Mouse (Mus musculus) neural tube, embryonic 15.5 days (tissue): ENCODE data around the gene Ifi35. TPM values are rescaled to one million over a fixed set of nuclear protein-coding genes. Genes with fewer than 3 reads are reported as not detected.
"Not testable (repeated sequence)": the region's sequence is repeated elsewhere in the genome, so short reads cannot be mapped to it uniquely, and the experiment has no call there.

ENCODE experiments used
- ATAC-seq: fragments of 200-750 bp; cut with Nextera tagmentation; 2 replicates; pipeline ENCODE4 v1.8.0; 2017; ENCODE audit warnings: mild to moderate bottlenecking, moderate TSS enrichment, moderate library complexity; ENCODE audit not compliant: low FRiP score
- H3K27ac ChIP-seq: fragments of 300-500 bp; sonication (generic); replicated peaks from 2 replicates; pipeline ENCODE4 v1.5.1; 2015; ENCODE audit warnings: mild to moderate bottlenecking, inconsistent platforms
- H3K27me3 ChIP-seq: fragments of 300-500 bp; sonication (generic); replicated peaks from 2 replicates; pipeline ENCODE4 v1.6.1; 2015; ENCODE audit warnings: inconsistent platforms
- H3K36me3 ChIP-seq: fragments of 300-500 bp; sonication (generic); 2 replicates; pipeline ENCODE4 v1.6.1; 2015; ENCODE audit warnings: inconsistent platforms
- H3K4me1 ChIP-seq: fragments of 300-500 bp; sonication (generic); 2 replicates; pipeline ENCODE4 v1.6.1; 2015; ENCODE audit warnings: inconsistent platforms
- H3K4me2 ChIP-seq: fragments of 300-500 bp; sonication (generic); 2 replicates; pipeline ENCODE4 v1.6.1; 2015; ENCODE audit warnings: inconsistent platforms, mild to moderate bottlenecking, moderate library complexity
- H3K4me3 ChIP-seq: fragments of 300-500 bp; sonication (generic); replicated peaks from 2 replicates; pipeline ENCODE4 v1.5.1; 2015; ENCODE audit warnings: mild to moderate bottlenecking, inconsistent platforms
- H3K9ac ChIP-seq: fragments of 300-500 bp; sonication (generic); replicated peaks from 2 replicates; pipeline ENCODE4 v1.6.1; 2015; ENCODE audit warnings: mild to moderate bottlenecking, inconsistent platforms
- H3K9me3 ChIP-seq: fragments of 300-500 bp; sonication (generic); replicated peaks from 2 replicates; pipeline ENCODE4 v1.6.1; 2016; ENCODE audit warnings: inconsistent platforms
- WGBS: fragments of 180-500 bp; shearing (Covaris S2); methylation state at CpG from one replicate; pipeline ENCODE4 v1.1.7; 2015; ENCODE audit warnings: mixed read lengths; 5-methylcytosine and 5-hydroxymethylcytosine counted together
- polyA plus RNA-seq: library from polyadenylated mRNA; unstranded; fragments of >200 nt; fragmentation: Nextera tagmentation; extraction: Ambion mirVana; gene quantifications from 2 replicates; pipeline ENCODE4 v1.2.1, GENCODE M21; 2015

Gene Ifi35
- polyA plus RNA-seq, 1 experiment from 2014 or later, result 3.9 TPM

DNA sequence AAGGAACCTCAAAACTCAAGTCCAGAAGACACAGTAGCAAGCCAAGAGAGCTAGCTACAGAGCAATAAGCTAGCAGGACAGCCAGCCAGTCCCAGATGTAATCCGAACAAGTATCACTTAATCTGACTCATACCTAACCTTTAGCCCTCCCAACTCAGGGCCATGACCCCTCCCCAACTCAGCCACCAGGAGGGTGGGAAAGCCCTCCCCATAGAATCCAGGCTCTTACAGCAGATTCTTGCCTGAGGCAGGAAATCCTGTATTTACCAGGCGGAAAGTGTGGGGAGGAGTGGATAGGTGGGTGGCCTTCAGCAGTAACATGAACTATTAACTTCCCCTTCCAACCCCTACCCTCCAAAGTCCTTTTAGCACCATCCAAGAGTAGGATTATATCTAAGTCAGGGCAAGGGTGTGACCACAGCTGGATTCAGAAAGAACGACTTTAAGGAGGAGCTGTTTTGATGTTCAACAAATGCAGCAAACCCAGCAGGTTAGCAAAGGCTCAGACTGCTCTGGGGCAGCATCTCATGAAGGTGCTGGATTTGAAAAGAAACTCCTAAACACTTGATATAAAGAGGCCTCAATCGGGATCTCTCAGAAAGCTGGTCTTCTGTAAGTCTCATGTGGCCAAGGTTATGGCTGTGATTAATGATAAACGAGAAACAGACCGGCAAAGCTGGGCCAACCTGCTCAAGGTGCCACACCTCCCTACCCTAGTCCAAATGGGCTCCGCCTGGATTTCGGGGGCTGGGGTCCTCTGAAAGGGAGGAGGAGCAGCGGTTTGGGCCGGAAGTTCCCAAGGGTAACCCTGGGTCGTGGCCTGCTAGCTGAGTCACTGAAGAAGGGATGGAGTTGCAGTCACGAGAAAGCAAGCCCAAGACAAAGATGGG lies 16.2 kb downstream of the Ifi35 start, which contains the start of gene Rnd2:
Gene Rnd2 (plus strand): TSS at position 789 of the 890 bp plus-strand sequence.
- ATAC-seq, result no peak
- H3K4me2 ChIP-seq, result peak within 1 kb of the TSS; percentile 82
- H3K27ac ChIP-seq, result peak within 1 kb of the TSS; percentile 92
- WGBS, result 12% methylated on average over 12 of the region's 12 CpGs
- H3K9me3 ChIP-seq, result no peaks in the 10 kb centered on the region
- peaks cover 34% of the 10 kb centered on the region for H3K36me3 ChIP-seq
- peaks cover 56% of the 10 kb centered on the region for H3K4me1 ChIP-seq
- H3K4me3 ChIP-seq, result peak within 1 kb of the TSS; percentile 96
- no peaks in the 10 kb centered on the region for H3K27me3 ChIP-seq
- H3K9ac ChIP-seq, result peak within 1 kb of the TSS; percentile 97

DNA sequence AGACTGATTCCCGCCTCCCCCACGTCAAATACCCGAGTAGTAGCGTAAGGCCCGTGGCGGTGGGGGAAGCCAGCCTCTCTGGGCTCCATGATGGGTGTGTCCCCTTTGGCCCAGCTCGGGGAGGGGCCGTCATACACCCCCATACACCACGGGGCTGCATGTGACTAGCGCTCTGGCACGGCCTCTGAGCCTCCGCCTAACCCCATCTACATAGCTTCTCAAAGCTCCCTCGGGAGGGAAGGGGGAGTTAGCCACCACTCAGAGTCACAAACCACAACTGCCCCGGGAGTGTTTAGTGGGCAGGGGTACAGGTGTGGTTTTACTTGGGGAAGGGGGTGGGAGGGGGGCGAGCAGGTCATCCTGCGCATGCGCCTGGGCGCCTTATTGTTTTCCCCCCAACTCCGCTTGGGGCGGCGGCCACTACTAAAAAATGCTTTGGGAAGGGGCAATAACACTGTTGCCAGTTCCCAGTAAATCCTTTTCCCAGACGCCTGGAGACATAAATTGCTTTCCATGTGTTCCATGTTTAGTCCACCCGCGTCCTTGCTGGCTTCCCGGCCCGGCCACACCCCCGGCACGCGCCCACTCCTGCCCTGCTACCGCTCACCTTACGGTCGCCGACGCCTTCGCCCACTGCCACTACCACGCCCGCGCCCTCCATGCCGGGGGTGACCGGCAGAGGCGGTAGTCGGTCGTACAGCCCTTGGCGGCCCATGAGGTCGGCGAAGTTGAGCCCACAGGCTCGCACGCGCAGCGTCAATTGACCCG lies 17.1 kb downstream of the Ifi35 start:
- no peaks in the 10 kb centered on the region for H3K9me3 ChIP-seq
- H3K27ac ChIP-seq, result peak overlapping the region; percentile 92
- WGBS, result under 1% methylated on average over 51 of the region's 51 CpGs
- H3K27me3 ChIP-seq, result no peaks in the 10 kb centered on the region
- peak; percentile 49 for ATAC-seq
- peak overlapping the region; percentile 82 for H3K4me2 ChIP-seq
- peak overlapping the region; percentile 96 for H3K4me3 ChIP-seq
- H3K9ac ChIP-seq, result peak overlapping the region; percentile 97
- H3K4me1 ChIP-seq, result peaks cover 62% of the 10 kb centered on the region
- H3K36me3 ChIP-seq, result peaks cover 28% of the 10 kb centered on the region

DNA sequence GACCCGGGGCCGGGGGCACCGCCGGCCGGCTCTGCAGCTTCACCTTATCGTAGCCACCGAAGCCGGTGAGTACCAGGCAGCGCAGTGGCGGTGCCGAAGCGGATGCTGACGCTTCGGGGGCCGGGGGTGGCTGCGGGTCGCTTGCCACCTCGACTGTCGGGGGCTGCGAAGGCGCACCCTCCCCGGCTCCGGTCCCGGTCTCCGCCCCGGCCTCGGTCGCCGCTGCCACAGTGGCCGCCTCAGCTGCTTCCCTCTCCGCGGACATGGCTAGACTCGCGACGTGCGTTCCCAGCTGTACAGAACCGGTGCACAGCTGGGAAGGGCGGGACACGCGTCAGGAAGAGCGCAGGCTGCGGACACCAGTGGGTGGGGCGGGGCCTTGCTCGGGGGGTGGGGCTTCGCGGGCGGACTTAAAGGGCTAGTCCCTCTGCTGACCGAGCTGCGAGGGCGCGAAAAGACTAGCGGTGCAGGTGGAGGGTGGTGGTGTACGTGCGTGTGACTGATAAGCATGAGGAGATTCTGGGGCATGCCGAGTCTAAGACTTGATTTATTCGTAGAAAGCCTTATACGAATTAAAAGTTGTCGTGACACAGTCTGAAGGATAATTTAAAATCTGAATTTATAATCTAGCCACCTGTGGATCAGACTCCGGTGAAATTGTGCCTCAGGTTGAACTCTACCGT lies 17.8 kb downstream of the Ifi35 start, which contains the start of gene Vat1:
Gene Vat1 (minus strand): TSS at position 362 of the 683 bp plus-strand sequence.
- Histone ChIP-seq H3K4me3 (peak within 1 kb of the TSS; percentile 96), H3K27me3 (no peaks in the 10 kb centered on the region), H3K27ac (peak within 1 kb of the TSS; percentile 92), H3K9me3 (no peaks in the 10 kb centered on the region), H3K4me2 (peak within 1 kb of the TSS; percentile 82), H3K36me3 (peaks cover 29% of the 10 kb centered on the region), H3K9ac (peak within 1 kb of the TSS; percentile 97), H3K4me1 (peaks cover 62% of the 10 kb centered on the region)
- WGBS, result 2% methylated on average over 60 of the region's 60 CpGs
- ATAC-seq, result peak; percentile 79

DNA sequence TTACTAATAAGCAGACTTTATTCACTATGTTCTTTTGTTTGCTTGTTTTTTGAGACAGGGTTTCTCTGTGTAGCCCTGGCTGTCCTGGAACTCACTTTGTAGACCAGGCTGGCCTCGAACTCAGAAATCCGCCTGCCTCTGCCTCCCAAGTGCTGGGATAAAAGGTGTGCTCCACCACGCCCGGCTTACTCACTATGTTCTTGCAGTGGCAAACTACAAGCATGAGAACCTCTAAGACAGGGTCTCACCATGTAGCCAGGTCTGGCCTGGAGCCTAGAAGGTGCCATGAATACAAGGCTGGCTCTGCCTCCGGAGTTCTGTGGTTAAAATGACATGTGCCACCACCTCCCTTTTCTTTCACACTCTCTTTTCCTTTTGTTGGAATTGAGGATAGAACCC lies 18.3 kb downstream of the Ifi35 start:
- not testable (repeated sequence) for ATAC-seq, H3K9me3 ChIP-seq, H3K27ac ChIP-seq, H3K27me3 ChIP-seq
- peaks cover 26% of the 10 kb centered on the region for H3K36me3 ChIP-seq
- H3K4me3 ChIP-seq, result peak overlapping the region; percentile 96
- peaks cover 62% of the 10 kb centered on the region for H3K4me1 ChIP-seq
- peak overlapping the region; percentile 82 for H3K4me2 ChIP-seq
- H3K9ac ChIP-seq, result peak overlapping the region; percentile 97; the same call in 1 of the 2 replicates
- WGBS, result 59% methylated on average over 5 of the region's 5 CpGs

DNA sequence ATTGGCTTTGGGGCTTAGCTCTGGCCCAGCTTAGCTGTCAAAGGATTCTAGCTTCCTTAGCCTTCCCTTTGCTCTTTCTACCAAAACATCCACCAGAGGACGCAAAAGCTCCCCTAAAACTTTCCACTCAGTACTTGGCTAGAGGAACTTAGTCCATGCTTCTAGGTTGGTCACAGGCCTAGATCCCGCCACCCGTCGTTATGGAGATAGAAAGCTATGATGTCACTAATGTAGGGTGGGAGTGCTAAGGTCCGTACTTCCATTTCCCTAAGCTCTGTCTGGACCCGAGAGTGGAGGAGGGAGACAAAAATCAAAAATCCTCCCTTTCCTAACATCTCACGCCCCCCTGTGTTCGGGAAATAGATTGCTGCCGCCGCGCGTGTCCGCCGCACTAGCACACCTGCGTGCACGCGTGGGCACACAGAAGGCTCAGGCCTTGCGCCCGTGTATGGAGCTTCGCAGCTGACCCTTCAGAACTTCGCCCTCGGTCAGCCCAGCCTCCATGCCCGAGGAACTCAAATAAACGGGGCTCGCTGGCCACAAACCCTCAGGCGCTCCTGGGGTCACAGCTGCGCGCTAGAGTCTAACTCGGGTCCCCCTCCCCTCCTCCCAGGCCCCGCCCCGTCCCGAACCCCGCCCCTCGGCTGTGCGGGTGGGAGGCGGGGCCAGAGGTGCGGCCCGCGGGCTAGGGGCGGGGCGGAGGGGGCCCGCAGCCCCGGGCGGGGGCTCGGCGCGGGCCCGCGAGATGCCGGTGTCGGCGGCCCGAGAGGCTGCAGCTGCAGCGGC lies 19.5 kb downstream of the Ifi35 start:
- ATAC-seq, result peak; percentile 81
- peak overlapping the region; percentile 71 for H3K9ac ChIP-seq
- H3K9me3 ChIP-seq, result no peaks in the 10 kb centered on the region
- H3K27me3 ChIP-seq, result no peaks in the 10 kb centered on the region
- H3K36me3 ChIP-seq, result peaks cover 15% of the 10 kb centered on the region
- peak overlapping the region; percentile 96 for H3K4me3 ChIP-seq
- H3K27ac ChIP-seq, result peak overlapping the region; percentile 90
- H3K4me1 ChIP-seq, result peaks cover 65% of the 10 kb centered on the region
- peak overlapping the region; percentile 82 for H3K4me2 ChIP-seq
- under 1% methylated on average over 43 of the region's 54 CpGs for WGBS

DNA sequence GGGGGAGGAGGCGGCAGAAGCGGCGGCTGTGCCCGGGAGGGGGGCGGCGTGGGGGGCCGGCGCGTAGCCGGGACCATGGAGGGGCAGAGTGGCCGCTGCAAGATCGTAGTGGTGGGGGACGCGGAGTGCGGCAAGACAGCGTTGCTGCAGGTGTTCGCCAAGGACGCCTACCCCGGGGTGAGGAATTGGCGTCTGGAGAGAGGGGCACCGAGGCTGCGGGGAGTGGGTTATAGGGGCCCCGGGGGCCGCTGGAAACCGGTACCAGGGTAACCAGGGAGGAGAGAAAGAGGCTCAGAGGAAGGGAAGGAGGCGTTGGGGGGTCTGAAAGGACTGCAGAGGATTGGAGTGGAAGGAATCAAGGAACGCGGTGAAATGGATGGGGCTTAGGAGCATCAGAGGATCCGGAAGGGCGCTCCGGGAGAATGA lies 20.1 kb downstream of the Ifi35 start:
- H3K4me3 ChIP-seq, result peak overlapping the region; percentile 96
- whole genome bisulfite sequencing, result under 1% methylated on average over 29 of the region's 31 CpGs
- H3K4me2 ChIP-seq, result peak overlapping the region; percentile 82
- peaks cover 62% of the 10 kb centered on the region for H3K4me1 ChIP-seq
- H3K9me3 ChIP-seq, result no peaks in the 10 kb centered on the region
- peaks cover 12% of the 10 kb centered on the region for H3K36me3 ChIP-seq
- peak; percentile 27 for ATAC-seq
- peak overlapping the region; percentile 71 for H3K9ac ChIP-seq
- H3K27ac ChIP-seq, result peak overlapping the region; percentile 90
- no peaks in the 10 kb centered on the region for H3K27me3 ChIP-seq

DNA sequence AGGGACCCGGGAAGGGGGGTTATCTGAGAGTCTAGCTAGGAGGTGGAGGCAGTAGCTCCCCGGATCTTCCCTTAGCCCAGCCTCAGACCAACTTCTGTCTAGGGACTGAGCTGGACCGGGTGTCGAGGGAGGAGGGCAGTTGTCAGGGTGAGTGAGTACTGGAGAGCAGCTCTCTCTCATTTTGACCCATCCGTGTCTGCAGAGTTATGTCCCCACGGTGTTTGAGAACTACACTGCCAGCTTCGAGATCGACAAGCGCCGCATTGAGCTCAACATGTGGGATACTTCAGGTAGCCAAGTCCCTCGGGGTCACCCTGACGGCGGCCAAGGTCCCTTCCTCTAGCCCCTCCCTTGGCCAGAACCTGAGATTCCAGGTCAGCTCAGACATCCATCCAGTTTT lies 20.5 kb downstream of the Ifi35 start:
- peaks cover 12% of the 10 kb centered on the region for H3K36me3 ChIP-seq
- H3K4me1 ChIP-seq, result peaks cover 57% of the 10 kb centered on the region
- H3K4me3 ChIP-seq, result peak overlapping the region; percentile 96
- no peak for ATAC-seq
- peak overlapping the region; percentile 90 for H3K27ac ChIP-seq
- 3% methylated on average over 13 of the region's 13 CpGs for WGBS
- peak overlapping the region; percentile 71 for H3K9ac ChIP-seq
- no peaks in the 10 kb centered on the region for H3K9me3 ChIP-seq
- H3K4me2 ChIP-seq, result peak overlapping the region; percentile 82
- H3K27me3 ChIP-seq, result no peaks in the 10 kb centered on the region

- peak overlapping the region; percentile 82 for H3K4me2 ChIP-seq
- H3K27ac ChIP-seq, result 0 out of 2 replicates have a peak overlapping the region, but pooled peaks have one; percentile 90
- H3K27me3 ChIP-seq, result no peaks in the 10 kb centered on the region
- no peaks in the 10 kb centered on the region for H3K9me3 ChIP-seq
- no peak for ATAC-seq
- 56% methylated on average over 4 of the region's 4 CpGs for WGBS
- peaks cover 53% of the 10 kb centered on the region for H3K4me1 ChIP-seq
- H3K36me3 ChIP-seq, result peaks cover 12% of the 10 kb centered on the region
- H3K4me3 ChIP-seq, result peak overlapping the region; percentile 96
- peak overlapping the region; percentile 71 for H3K9ac ChIP-seq
These were observed 20.9 kb downstream of the Ifi35 start for GRCm38 (mm10) chr11:101469155-101469554.

DNA sequence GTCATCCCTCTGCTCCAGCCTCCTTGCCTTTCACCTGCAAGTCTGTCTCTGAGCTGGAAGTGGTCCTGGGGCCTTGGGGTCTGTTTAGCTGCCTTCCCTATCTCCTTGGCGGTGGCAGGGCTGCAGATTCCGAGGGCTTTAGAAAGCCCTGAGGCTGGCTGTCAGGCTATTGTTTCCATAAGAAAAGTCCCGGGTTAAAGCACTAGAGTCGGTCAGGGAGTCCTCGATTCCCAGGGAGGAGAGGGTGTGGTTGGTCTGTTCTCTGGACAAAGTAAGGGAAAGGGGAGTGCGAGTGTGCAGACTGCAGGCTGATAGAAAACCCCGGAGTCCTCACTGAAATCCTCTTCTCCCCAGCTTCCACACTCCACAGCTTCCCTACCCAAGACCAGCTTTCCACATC lies 22.0 kb downstream of the Ifi35 start:
- H3K27me3 ChIP-seq, result no peaks in the 10 kb centered on the region
- no peak overlapping the region for H3K4me3 ChIP-seq
- no peaks in the 10 kb centered on the region for H3K9me3 ChIP-seq
- H3K27ac ChIP-seq, result 0 out of 2 replicates have a peak overlapping the region, but pooled peaks have one; percentile 13
- H3K9ac ChIP-seq, result peak overlapping the region; percentile 28; the same call in 1 of the 2 replicates
- H3K4me1 ChIP-seq, result peaks cover 44% of the 10 kb centered on the region
- WGBS, result 27% methylated on average over 7 of the region's 7 CpGs
- peaks cover 12% of the 10 kb centered on the region for H3K36me3 ChIP-seq
- ATAC-seq, result no peak
- H3K4me2 ChIP-seq, result peak overlapping the region; percentile 5; the same call in 1 of the 2 replicates

- no peak for ATAC-seq
- no peak overlapping the region for H3K4me2 ChIP-seq
- peaks cover 12% of the 10 kb centered on the region for H3K36me3 ChIP-seq
- H3K9me3 ChIP-seq, result no peaks in the 10 kb centered on the region
- no peaks in the 10 kb centered on the region for H3K27me3 ChIP-seq
- peaks cover 35% of the 10 kb centered on the region for H3K4me1 ChIP-seq
- 59% methylated on average over 3 of the region's 3 CpGs for WGBS
- H3K9ac ChIP-seq, result no peak overlapping the region
- H3K4me3 ChIP-seq, result no peak overlapping the region
- H3K27ac ChIP-seq, result no peak overlapping the region
These were observed 23.7 kb downstream of the Ifi35 start for GRCm38 (mm10) chr11:101471926-101472325.
